Mouse (Mus musculus) stomach, embryonic 16.5 days (tissue): ENCODE results near the gene Phykpl. TPM values are rescaled to one million over a fixed set of nuclear protein-coding genes. Genes with fewer than 3 reads are reported as not detected.
"Not testable (repeated sequence)": the region's sequence is repeated elsewhere in the genome, so short reads cannot be mapped to it uniquely, and the experiment has no call there.

Experiments used
- ATAC-seq: fragments of 200-750 bp; cut with Nextera tagmentation; 2 replicates; pipeline ENCODE4 v1.8.0; 2017; ENCODE audit warnings: moderate number of reproducible peaks, moderate TSS enrichment; ENCODE audit not compliant: insufficient read depth, low FRiP score
- H3K27ac ChIP-seq: fragments of 300-500 bp; sonication (generic); 2 replicates; pipeline ENCODE4 v1.5.1; 2014; ENCODE audit warnings: low read length
- H3K27me3 ChIP-seq: fragments of 300-500 bp; sonication (generic); 2 replicates; pipeline ENCODE4 v1.6.1; 2014; ENCODE audit warnings: low read length, control low read depth, mixed read lengths; ENCODE audit not compliant: control insufficient read depth, insufficient read depth
- H3K36me3 ChIP-seq: fragments of 300-500 bp; sonication (generic); 2 replicates; pipeline ENCODE4 v1.6.1; 2014; ENCODE audit warnings: low read length; ENCODE audit not compliant: control insufficient read depth, insufficient read depth
- H3K4me1 ChIP-seq: fragments of 300-500 bp; sonication (generic); 2 replicates; pipeline ENCODE4 v1.6.1; 2014; ENCODE audit warnings: low read length, control low read depth, mixed read lengths; ENCODE audit not compliant: control insufficient read depth, insufficient read depth
- H3K4me2 ChIP-seq: fragments of 300-500 bp; sonication (generic); 2 replicates; pipeline ENCODE4 v1.6.1; 2014; ENCODE audit warnings: low read depth, low read length, mixed read lengths
- H3K4me3 ChIP-seq: fragments of 300-500 bp; sonication (generic); replicated peaks from 2 replicates; pipeline ENCODE4 v1.5.1; 2014; ENCODE audit warnings: mild to moderate bottlenecking, low read length
- H3K9ac ChIP-seq: fragments of 300-500 bp; sonication (generic); 2 replicates; pipeline ENCODE4 v1.6.1; 2014; ENCODE audit warnings: low read length
- H3K9me3 ChIP-seq: fragments of 300-500 bp; sonication (generic); replicated peaks from 2 replicates; pipeline ENCODE4 v1.6.1; 2016; ENCODE audit warnings: low read length, control low read depth; ENCODE audit not compliant: control insufficient read depth
- WGBS: fragments of 180-500 bp; shearing (Covaris S2); extraction: QIAGEN DNeasy Blood & Tissue Kit; methylation state at CpG from one replicate; pipeline ENCODE4 v1.1.7; 2014; 5-methylcytosine and 5-hydroxymethylcytosine counted together
- polyA plus RNA-seq: library from polyadenylated mRNA; unstranded; fragments of >200 nt; fragmentation: Nextera tagmentation; extraction: Ambion mirVana; gene quantifications from 2 replicates; pipeline ENCODE4 v1.2.1, GENCODE M21; 2015

Gene Phykpl
- polyA plus RNA-seq, 1 experiment from 2014 or later: 20.1 TPM

DNA sequence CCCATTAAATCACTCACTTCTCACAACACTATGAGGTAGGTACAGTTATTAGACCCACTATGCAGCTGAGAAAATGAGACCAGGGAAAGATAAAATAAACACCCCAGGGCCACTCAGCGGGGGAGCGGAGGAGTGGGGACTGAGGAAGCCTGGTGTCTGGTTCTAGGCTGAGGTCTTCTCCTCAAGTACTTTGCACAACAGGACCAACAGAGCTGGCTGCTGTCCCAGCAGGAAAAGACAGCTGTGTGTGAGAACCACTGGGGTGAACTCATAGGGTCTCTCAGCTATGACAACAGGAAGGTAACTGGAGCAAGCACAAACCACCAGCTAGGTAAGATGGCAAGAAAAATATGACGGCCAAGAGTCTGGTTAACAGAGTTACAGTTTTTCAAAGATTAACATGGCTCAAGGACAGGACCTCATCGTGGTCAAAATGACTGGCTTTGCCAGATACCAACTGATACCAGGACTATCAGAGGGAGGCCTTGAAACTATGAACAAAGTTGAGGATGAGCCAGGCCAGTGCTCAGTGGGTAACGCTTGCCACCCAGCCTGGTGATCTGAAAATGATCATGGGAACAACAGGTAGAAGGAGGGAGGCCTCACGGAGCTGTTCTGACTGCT lies 47.7 kb downstream of the Phykpl start:
- no peaks in the 10 kb centered on the region for H3K36me3 ChIP-seq
- H3K27me3 ChIP-seq: no peaks in the 10 kb centered on the region
- no peaks in the 10 kb centered on the region for H3K9me3 ChIP-seq
- H3K4me2 ChIP-seq: no peak overlapping the region
- H3K4me3 ChIP-seq: no peak overlapping the region
- H3K9ac ChIP-seq: no peak overlapping the region
- no peak for ATAC-seq
- H3K4me1 ChIP-seq: 0 out of 2 replicates have a peak, but pooled peaks cover 3% of the 10 kb centered on the region
- WGBS: 81% methylated on average over 6 of the region's 6 CpGs
- no peak overlapping the region for H3K27ac ChIP-seq

DNA sequence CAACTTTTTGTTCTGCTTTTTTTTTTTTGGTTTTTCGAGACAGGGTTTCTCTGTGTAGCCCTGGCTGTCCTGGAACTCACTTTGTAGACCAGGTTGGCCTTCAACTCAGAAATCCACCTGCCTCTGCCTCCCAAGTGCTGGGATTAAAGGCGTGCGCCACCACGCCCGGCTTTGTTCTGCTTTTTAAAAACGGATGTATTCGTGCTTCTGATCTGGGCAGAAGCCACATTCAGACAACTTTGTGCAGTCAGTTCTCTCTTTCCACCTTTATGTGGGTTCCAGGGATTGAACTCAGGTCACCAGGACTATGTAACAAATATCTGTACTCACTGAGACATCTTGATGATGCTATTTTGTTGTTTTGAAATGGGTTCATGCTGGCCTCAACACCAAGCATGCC lies 48.6 kb downstream of the Phykpl start:
- not testable (repeated sequence) for H3K9me3 ChIP-seq, H3K4me2 ChIP-seq, ATAC-seq, H3K27ac ChIP-seq, H3K27me3 ChIP-seq, H3K36me3 ChIP-seq, H3K9ac ChIP-seq, H3K4me1 ChIP-seq, H3K4me3 ChIP-seq
- WGBS: 89% methylated on average over 7 of the region's 7 CpGs

DNA sequence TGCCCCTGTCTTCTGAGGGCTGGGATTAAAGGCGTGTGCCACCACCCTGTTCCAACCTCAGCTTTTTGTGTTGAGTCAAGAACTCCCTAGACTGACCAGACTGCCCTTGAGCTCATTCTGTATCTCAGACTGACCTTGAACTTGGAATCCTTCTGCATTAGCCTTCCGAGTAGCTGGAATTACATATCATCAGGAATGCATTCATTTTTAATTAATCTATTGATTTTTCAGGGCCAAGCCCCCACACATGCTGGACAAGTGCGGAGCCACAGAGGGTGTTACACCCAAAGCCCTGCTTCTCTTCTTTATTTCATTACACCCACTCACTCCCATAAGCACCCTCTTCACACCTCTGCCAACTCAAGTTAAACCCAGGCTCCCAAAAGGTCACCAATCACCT lies 49.2 kb downstream of the Phykpl start:
- WGBS: 90% methylated on average over 3 of the region's 3 CpGs
- no peak overlapping the region for H3K9ac ChIP-seq

DNA sequence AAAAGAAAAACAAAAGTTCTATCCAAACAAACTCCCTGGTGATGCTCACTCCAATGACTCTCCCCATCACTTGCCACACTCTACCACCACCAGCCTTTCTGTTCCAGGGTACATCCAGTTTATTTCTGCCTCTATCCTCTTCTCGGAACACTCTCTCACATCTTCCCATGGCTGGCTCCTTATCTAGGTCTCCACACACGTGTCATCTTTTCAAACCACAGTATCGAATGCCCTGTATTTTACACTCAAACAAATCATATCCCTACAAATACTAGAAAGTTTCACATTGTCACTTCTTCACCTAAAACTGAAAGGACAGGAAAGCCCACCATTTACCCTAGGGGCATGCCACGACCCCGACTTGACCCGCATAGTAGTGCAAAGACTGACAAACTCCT lies 50.6 kb downstream of the Phykpl start:
- H3K36me3 ChIP-seq: no peaks in the 10 kb centered on the region
- no peaks in the 10 kb centered on the region for H3K9me3 ChIP-seq
- H3K9ac ChIP-seq: peak overlapping the region; percentile 81
- ATAC-seq: no peak
- H3K4me2 ChIP-seq: peak overlapping the region; percentile 72
- 7% methylated on average over 6 of the region's 6 CpGs for WGBS
- H3K4me1 ChIP-seq: peaks cover 10% of the 10 kb centered on the region
- H3K4me3 ChIP-seq: peak overlapping the region; percentile 68
- H3K27me3 ChIP-seq: no peaks in the 10 kb centered on the region
- peak overlapping the region; percentile 88 for H3K27ac ChIP-seq

More for the DNA sequence above, 49.2 kb downstream of the Phykpl start:
- no peak overlapping the region for H3K4me2 ChIP-seq
- H3K27me3 ChIP-seq: no peaks in the 10 kb centered on the region
- no peaks in the 10 kb centered on the region for H3K9me3 ChIP-seq
- peaks cover 10% of the 10 kb centered on the region for H3K4me1 ChIP-seq
- no peaks in the 10 kb centered on the region for H3K36me3 ChIP-seq
- H3K27ac ChIP-seq: no peak overlapping the region
- H3K4me3 ChIP-seq: no peak overlapping the region
- no peak for ATAC-seq

DNA sequence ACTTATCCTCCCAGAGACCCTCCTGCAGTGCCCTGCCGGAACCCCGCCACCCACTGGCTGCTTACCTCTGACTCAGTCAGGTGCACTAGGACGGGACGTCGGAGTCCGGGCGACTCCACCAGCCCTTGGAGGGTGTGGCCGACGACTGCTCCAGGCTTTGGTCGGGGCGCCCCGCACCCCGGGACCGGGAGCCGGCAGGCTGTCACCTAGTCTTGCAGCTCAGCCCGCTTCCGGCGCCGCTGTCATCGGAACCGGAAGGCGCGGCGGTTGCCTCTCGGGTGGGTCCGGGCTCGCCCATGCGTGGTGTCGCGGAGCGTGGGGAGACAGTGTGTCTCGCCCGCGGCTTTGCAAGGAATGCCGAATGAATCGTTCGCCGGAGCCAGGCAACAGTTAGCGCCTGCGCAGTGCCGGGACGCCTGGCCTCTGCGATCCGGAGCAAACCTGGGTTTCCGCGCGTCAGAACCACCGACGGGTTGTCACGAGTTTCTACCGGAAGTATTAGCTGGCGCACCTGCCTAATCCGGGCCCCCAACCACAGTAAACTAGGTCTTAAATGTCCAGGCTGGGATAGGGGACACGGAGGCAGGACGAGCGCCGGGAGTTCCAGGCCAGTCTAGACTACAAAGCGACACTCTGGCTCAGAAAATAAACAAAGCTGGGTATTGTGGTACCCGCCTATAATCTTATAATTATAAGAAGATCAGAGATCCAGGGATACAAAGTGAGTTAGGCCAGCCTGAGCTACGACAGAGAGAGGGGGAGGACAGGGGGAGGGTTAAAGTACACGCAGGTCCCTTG lies 51.2 kb downstream of the Phykpl start, which contains the start of gene Rmnd5b:
Gene Rmnd5b (minus strand): TSS at position 372 of the 798 bp plus-strand sequence.
- Histone ChIP-seq H3K9me3 (no peaks in the 10 kb centered on the region), H3K27me3 (no peaks in the 10 kb centered on the region), H3K36me3 (no peaks in the 10 kb centered on the region), H3K4me2 (peak within 1 kb of the TSS; percentile 72), H3K27ac (peak within 1 kb of the TSS; percentile 88), H3K4me1 (peaks cover 10% of the 10 kb centered on the region), H3K9ac (peak within 1 kb of the TSS; percentile 81), H3K4me3 (peak within 1 kb of the TSS; percentile 68)
- peak; percentile 85 for ATAC-seq
- WGBS: under 1% methylated on average over 61 of the region's 61 CpGs

DNA sequence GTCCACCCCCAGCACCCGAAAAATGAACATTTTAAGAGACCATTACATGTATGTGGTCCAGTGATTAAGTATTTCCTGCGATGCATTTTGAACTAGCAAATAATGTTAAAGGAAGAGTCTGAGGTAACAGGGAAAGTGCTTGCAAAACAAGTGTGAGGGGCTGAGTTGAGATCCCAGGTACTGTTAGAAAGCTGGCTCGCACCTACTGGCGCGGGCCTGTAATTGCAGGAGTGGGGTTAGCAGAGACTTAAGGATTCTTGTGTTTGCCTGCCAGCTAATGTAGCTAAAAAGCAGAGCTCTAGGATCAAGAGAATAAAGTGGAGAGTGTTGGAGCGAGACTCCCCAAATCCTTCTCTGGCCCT lies 51.7 kb downstream of the Phykpl start:
- H3K9ac ChIP-seq: peak overlapping the region; percentile 81
- ATAC-seq: peak; percentile 42; the same call in 1 of the 2 replicates
- H3K36me3 ChIP-seq: no peaks in the 10 kb centered on the region
- no peaks in the 10 kb centered on the region for H3K9me3 ChIP-seq
- H3K27me3 ChIP-seq: no peaks in the 10 kb centered on the region
- H3K4me1 ChIP-seq: peaks cover 10% of the 10 kb centered on the region
- peak overlapping the region; percentile 88 for H3K27ac ChIP-seq
- peak overlapping the region; percentile 72 for H3K4me2 ChIP-seq
- H3K4me3 ChIP-seq: peak overlapping the region; percentile 68
- 4% methylated on average over 6 of the region's 6 CpGs for WGBS

DNA sequence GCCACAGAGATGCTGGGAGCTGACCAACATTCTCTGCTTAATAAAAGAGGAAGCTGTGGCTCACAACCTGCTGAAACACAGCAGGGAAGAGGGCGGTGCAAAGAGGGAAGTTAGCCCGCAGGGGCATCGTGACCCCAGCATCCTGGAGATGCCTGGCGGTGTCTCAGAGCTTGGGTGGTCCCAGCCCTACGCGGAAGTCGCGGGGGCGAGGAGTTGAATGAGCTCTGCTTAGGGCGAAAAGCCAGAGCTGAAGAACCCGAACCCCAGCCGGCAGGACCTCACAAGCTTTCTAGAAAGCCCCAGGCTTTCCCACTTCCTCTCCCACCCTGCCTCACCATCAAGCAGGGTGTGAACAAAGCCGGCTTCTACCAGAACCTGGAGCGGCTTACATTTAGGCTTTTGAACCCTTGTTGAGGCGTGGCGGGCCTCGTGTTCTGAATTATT lies 53.4 kb downstream of the Phykpl start:
- 7% methylated on average over 17 of the region's 17 CpGs for WGBS
- H3K36me3 ChIP-seq: no peaks in the 10 kb centered on the region
- peak overlapping the region; percentile 25 for H3K4me3 ChIP-seq
- H3K27ac ChIP-seq: peak overlapping the region; percentile 74
- H3K4me1 ChIP-seq: peaks cover 10% of the 10 kb centered on the region
- H3K9ac ChIP-seq: peak overlapping the region; percentile 60
- H3K9me3 ChIP-seq: no peaks in the 10 kb centered on the region
- H3K4me2 ChIP-seq: peak overlapping the region; percentile 50
- H3K27me3 ChIP-seq: no peaks in the 10 kb centered on the region
- no peak for ATAC-seq

DNA sequence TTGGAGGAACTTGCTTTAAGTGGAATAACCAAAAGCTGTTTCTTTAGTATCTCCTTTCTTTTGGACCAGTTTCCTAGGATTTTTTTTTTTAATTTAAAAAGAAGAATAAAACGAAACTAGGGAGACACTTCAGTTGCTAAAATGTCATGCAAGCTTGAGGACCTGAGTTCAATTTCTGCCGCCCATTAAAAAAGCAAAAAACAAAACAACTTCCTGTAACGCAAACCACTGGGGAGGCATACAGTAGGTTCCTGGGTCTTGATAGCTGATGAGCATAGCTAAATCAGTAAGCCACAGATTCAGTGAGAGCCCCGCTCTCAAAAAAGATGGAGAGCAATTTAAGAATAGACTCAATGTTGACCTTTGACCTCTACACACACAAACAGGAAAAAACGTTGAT lies 53.9 kb downstream of the Phykpl start:
- no peak overlapping the region for H3K9ac ChIP-seq
- H3K27ac ChIP-seq: 0 out of 2 replicates have a peak overlapping the region, but pooled peaks have one; percentile 74
- no peaks in the 10 kb centered on the region for H3K9me3 ChIP-seq
- WGBS: 69% methylated on average over 5 of the region's 5 CpGs
- H3K36me3 ChIP-seq: no peaks in the 10 kb centered on the region
- H3K4me1 ChIP-seq: peaks cover 10% of the 10 kb centered on the region
- H3K4me2 ChIP-seq: peak overlapping the region; percentile 50
- ATAC-seq: no peak
- H3K27me3 ChIP-seq: no peaks in the 10 kb centered on the region
- no peak overlapping the region; the same call in 1 of the 2 replicates for H3K4me3 ChIP-seq

DNA sequence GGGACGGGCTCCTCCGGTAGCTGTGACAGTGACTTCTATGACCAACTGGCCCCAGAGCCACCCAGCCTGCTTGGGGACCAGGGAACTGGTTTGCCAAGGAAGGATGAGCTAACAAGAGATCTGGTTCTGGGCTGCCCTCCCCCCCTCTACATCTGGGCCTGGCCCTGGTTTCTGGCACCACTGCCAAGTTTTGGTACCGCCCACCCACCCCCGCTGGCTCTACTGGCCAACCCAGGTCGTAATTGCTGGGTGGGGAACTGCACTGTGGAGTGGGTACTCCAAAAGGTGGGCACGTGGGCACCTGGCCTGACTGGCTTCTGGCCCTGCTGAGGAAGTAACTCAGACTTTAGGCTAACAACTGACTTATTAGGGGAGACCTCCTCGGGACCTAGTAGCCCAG lies 56.2 kb downstream of the Phykpl start:
- Histone ChIP-seq H3K4me1 (peaks cover 14% of the 10 kb centered on the region), H3K9ac (no peak overlapping the region; the same call in 1 of the 2 replicates), H3K27me3 (no peaks in the 10 kb centered on the region), H3K9me3 (no peaks in the 10 kb centered on the region), H3K27ac (no peak overlapping the region), H3K4me3 (no peak overlapping the region), H3K4me2 (no peak overlapping the region), H3K36me3 (no peaks in the 10 kb centered on the region)
- ATAC-seq: no peak; the same call in 1 of the 2 replicates
- 81% methylated on average over 7 of the region's 7 CpGs for WGBS
